Mouse (Mus musculus): Measurements from ENCODE around the gene Paqr3. TPM values are rescaled to one million over a fixed set of nuclear protein-coding genes. Genes with fewer than 3 reads are reported as not detected.

Gene Paqr3
- polyA plus RNA-seq, 1 experiment from 2014 or later = 2.0 TPM

- ATAC-seq (replicated peaks; ENCODE audit: insufficient number of reproducible peaks, low FRiP score, low TSS enrichment) = no peak
- Histone ChIP-seq H3K27ac (ENCODE audit: low read depth, low read length) (no peak overlapping the region), H3K4me3 (ENCODE audit: low read depth, low read length) (no peak overlapping the region), H3K27me3 (ENCODE audit: control insufficient read depth, insufficient read depth, low read length) (no peaks in the 10 kb centered on the region), H3K9me3 (replicated peaks; ENCODE audit: control insufficient read depth, low read length) (no peaks in the 10 kb centered on the region), H3K36me3 (ENCODE audit: control insufficient read depth, insufficient read depth, low read length) (peaks cover 4% of the 10 kb centered on the region; the same call in 1 of the 2 replicates), H3K4me1 (ENCODE audit: control insufficient read depth, insufficient read depth, low read length) (no peaks in the 10 kb centered on the region), H3K9ac (ENCODE audit: low read depth, low read length) (no peak overlapping the region), H3K4me2 (no peak overlapping the region)
- WGBS (ENCODE audit: insufficient replicate concordance) = 92% methylated on average over 3 of the region's 3 CpGs
These were observed 22.0 kb downstream of the Paqr3 start for GRCm38 (mm10) chr5:97089426-97089825.

GRCm38 (mm10) chr5:97088231-97088630 is 23.2 kb downstream of the Paqr3 start:
- H3K4me2 ChIP-seq = no peak overlapping the region
- no peaks in the 10 kb centered on the region for H3K27me3 ChIP-seq (ENCODE audit: control insufficient read depth, insufficient read depth, low read length)
- H3K4me1 ChIP-seq (ENCODE audit: control insufficient read depth, insufficient read depth, low read length) = no peaks in the 10 kb centered on the region
- H3K9ac ChIP-seq (ENCODE audit: low read depth, low read length) = no peak overlapping the region
- H3K36me3 ChIP-seq (ENCODE audit: control insufficient read depth, insufficient read depth, low read length) = peaks cover 4% of the 10 kb centered on the region; the same call in 1 of the 2 replicates
- WGBS (ENCODE audit: insufficient replicate concordance) = 61% methylated on average over 6 of the region's 6 CpGs
- no peak for ATAC-seq (replicated peaks; ENCODE audit: insufficient number of reproducible peaks, low FRiP score, low TSS enrichment)
- no peaks in the 10 kb centered on the region for H3K9me3 ChIP-seq (replicated peaks; ENCODE audit: control insufficient read depth, low read length)
- no peak overlapping the region for H3K27ac ChIP-seq (ENCODE audit: low read depth, low read length)
- H3K4me3 ChIP-seq (ENCODE audit: low read depth, low read length) = no peak overlapping the region

- 92% methylated on average over 16 of the region's 16 CpGs for WGBS (ENCODE audit: insufficient replicate concordance)
- Histone ChIP-seq H3K9me3 (replicated peaks; ENCODE audit: control insufficient read depth, low read length) (no peaks in the 10 kb centered on the region), H3K4me2 (no peak overlapping the region), H3K27me3 (ENCODE audit: control insufficient read depth, insufficient read depth, low read length) (no peaks in the 10 kb centered on the region), H3K36me3 (ENCODE audit: control insufficient read depth, insufficient read depth, low read length) (peaks cover 4% of the 10 kb centered on the region; the same call in 1 of the 2 replicates), H3K4me3 (ENCODE audit: low read depth, low read length) (no peak overlapping the region), H3K27ac (ENCODE audit: low read depth, low read length) (no peak overlapping the region), H3K4me1 (ENCODE audit: control insufficient read depth, insufficient read depth, low read length) (no peaks in the 10 kb centered on the region), H3K9ac (ENCODE audit: low read depth, low read length) (no peak overlapping the region)
- no peak for ATAC-seq (replicated peaks; ENCODE audit: insufficient number of reproducible peaks, low FRiP score, low TSS enrichment)
These were observed 23.6 kb downstream of the Paqr3 start for GRCm38 (mm10) chr5:97087746-97088145.

- Histone ChIP-seq H3K9ac (ENCODE audit: low read depth, low read length) (no peak overlapping the region), H3K4me3 (ENCODE audit: low read depth, low read length) (no peak overlapping the region), H3K4me1 (ENCODE audit: control insufficient read depth, insufficient read depth, low read length) (no peaks in the 10 kb centered on the region), H3K27ac (ENCODE audit: low read depth, low read length) (no peak overlapping the region), H3K9me3 (replicated peaks; ENCODE audit: control insufficient read depth, low read length) (no peaks in the 10 kb centered on the region), H3K27me3 (ENCODE audit: control insufficient read depth, insufficient read depth, low read length) (no peaks in the 10 kb centered on the region), H3K4me2 (no peak overlapping the region), H3K36me3 (ENCODE audit: control insufficient read depth, insufficient read depth, low read length) (peaks cover 4% of the 10 kb centered on the region; the same call in 1 of the 2 replicates)
- no peak for ATAC-seq (replicated peaks; ENCODE audit: insufficient number of reproducible peaks, low FRiP score, low TSS enrichment)
- WGBS (ENCODE audit: insufficient replicate concordance) = 75% methylated on average over 24 of the region's 24 CpGs
These were observed 24.3 kb downstream of the Paqr3 start for GRCm38 (mm10) chr5:97087030-97087630.

GRCm38 (mm10) chr5:97085071-97085470 is 26.3 kb downstream of the Paqr3 start:
- no peaks in the 10 kb centered on the region for H3K9me3 ChIP-seq (replicated peaks; ENCODE audit: control insufficient read depth, low read length)
- 87% methylated on average over 6 of the region's 6 CpGs for WGBS (ENCODE audit: insufficient replicate concordance)
- ATAC-seq (replicated peaks; ENCODE audit: insufficient number of reproducible peaks, low FRiP score, low TSS enrichment) = no peak

GRCm38 (mm10) chr5:97084541-97084940 is 26.9 kb downstream of the Paqr3 start:
- no peaks in the 10 kb centered on the region for H3K4me1 ChIP-seq (ENCODE audit: control insufficient read depth, insufficient read depth, low read length)
- no peaks in the 10 kb centered on the region for H3K9me3 ChIP-seq (replicated peaks; ENCODE audit: control insufficient read depth, low read length)
- 76% methylated on average over 4 of the region's 4 CpGs for WGBS (ENCODE audit: insufficient replicate concordance)
- H3K4me3 ChIP-seq (ENCODE audit: low read depth, low read length) = no peak overlapping the region
- peaks cover 4% of the 10 kb centered on the region; the same call in 1 of the 2 replicates for H3K36me3 ChIP-seq (ENCODE audit: control insufficient read depth, insufficient read depth, low read length)
- H3K27me3 ChIP-seq (ENCODE audit: control insufficient read depth, insufficient read depth, low read length) = no peaks in the 10 kb centered on the region
- ATAC-seq (replicated peaks; ENCODE audit: insufficient number of reproducible peaks, low FRiP score, low TSS enrichment) = no peak
- no peak overlapping the region for H3K4me2 ChIP-seq
- no peak overlapping the region for H3K27ac ChIP-seq (ENCODE audit: low read depth, low read length)
- no peak overlapping the region for H3K9ac ChIP-seq (ENCODE audit: low read depth, low read length)

More at GRCm38 (mm10) chr5:97085071-97085470, 26.3 kb downstream of the Paqr3 start:
- H3K4me1 ChIP-seq (ENCODE audit: control insufficient read depth, insufficient read depth, low read length) = no peaks in the 10 kb centered on the region
- no peak overlapping the region for H3K27ac ChIP-seq (ENCODE audit: low read depth, low read length)
- H3K4me2 ChIP-seq = no peak overlapping the region
- H3K27me3 ChIP-seq (ENCODE audit: control insufficient read depth, insufficient read depth, low read length) = no peaks in the 10 kb centered on the region
- H3K9ac ChIP-seq (ENCODE audit: low read depth, low read length) = no peak overlapping the region
- no peak overlapping the region for H3K4me3 ChIP-seq (ENCODE audit: low read depth, low read length)
- peaks cover 4% of the 10 kb centered on the region; the same call in 1 of the 2 replicates for H3K36me3 ChIP-seq (ENCODE audit: control insufficient read depth, insufficient read depth, low read length)

GRCm38 (mm10) chr5:97083701-97084100 is 27.7 kb downstream of the Paqr3 start:
- Histone ChIP-seq H3K27me3 (ENCODE audit: control insufficient read depth, insufficient read depth, low read length) (no peaks in the 10 kb centered on the region), H3K9ac (ENCODE audit: low read depth, low read length) (no peak overlapping the region), H3K4me3 (ENCODE audit: low read depth, low read length) (no peak overlapping the region), H3K9me3 (replicated peaks; ENCODE audit: control insufficient read depth, low read length) (no peaks in the 10 kb centered on the region), H3K36me3 (ENCODE audit: control insufficient read depth, insufficient read depth, low read length) (peaks cover 4% of the 10 kb centered on the region; the same call in 1 of the 2 replicates), H3K27ac (ENCODE audit: low read depth, low read length) (no peak overlapping the region), H3K4me1 (ENCODE audit: control insufficient read depth, insufficient read depth, low read length) (no peaks in the 10 kb centered on the region), H3K4me2 (no peak overlapping the region)
- ATAC-seq (replicated peaks; ENCODE audit: insufficient number of reproducible peaks, low FRiP score, low TSS enrichment) = no peak
- 85% methylated on average over 6 of the region's 6 CpGs for WGBS (ENCODE audit: insufficient replicate concordance)

GRCm38 (mm10) chr5:97081481-97081880 is 29.9 kb downstream of the Paqr3 start:
- no peak overlapping the region for H3K9ac ChIP-seq (ENCODE audit: low read depth, low read length)
- ATAC-seq (replicated peaks; ENCODE audit: insufficient number of reproducible peaks, low FRiP score, low TSS enrichment) = no peak
- H3K4me2 ChIP-seq = no peak overlapping the region
- H3K4me1 ChIP-seq (ENCODE audit: control insufficient read depth, insufficient read depth, low read length) = no peaks in the 10 kb centered on the region
- H3K27ac ChIP-seq (ENCODE audit: low read depth, low read length) = no peak overlapping the region
- no peaks in the 10 kb centered on the region for H3K36me3 ChIP-seq (ENCODE audit: control insufficient read depth, insufficient read depth, low read length)
- 56% methylated on average over 3 of the region's 3 CpGs for WGBS (ENCODE audit: insufficient replicate concordance)
- no peaks in the 10 kb centered on the region for H3K27me3 ChIP-seq (ENCODE audit: control insufficient read depth, insufficient read depth, low read length)
- no peak overlapping the region for H3K4me3 ChIP-seq (ENCODE audit: low read depth, low read length)
- H3K9me3 ChIP-seq (replicated peaks; ENCODE audit: control insufficient read depth, low read length) = no peaks in the 10 kb centered on the region

GRCm38 (mm10) chr5:97078641-97079040 is 32.8 kb downstream of the Paqr3 start:
- H3K4me2 ChIP-seq = no peak overlapping the region
- no peak for ATAC-seq (replicated peaks; ENCODE audit: insufficient number of reproducible peaks, low FRiP score, low TSS enrichment)
- 81% methylated on average over 5 of the region's 5 CpGs for WGBS (ENCODE audit: insufficient replicate concordance)
- no peaks in the 10 kb centered on the region for H3K36me3 ChIP-seq (ENCODE audit: control insufficient read depth, insufficient read depth, low read length)
- H3K4me3 ChIP-seq (ENCODE audit: low read depth, low read length) = no peak overlapping the region
- H3K27me3 ChIP-seq (ENCODE audit: control insufficient read depth, insufficient read depth, low read length) = no peaks in the 10 kb centered on the region
- H3K9me3 ChIP-seq (replicated peaks; ENCODE audit: control insufficient read depth, low read length) = no peaks in the 10 kb centered on the region
- H3K4me1 ChIP-seq (ENCODE audit: control insufficient read depth, insufficient read depth, low read length) = no peaks in the 10 kb centered on the region
- no peak overlapping the region for H3K27ac ChIP-seq (ENCODE audit: low read depth, low read length)
- H3K9ac ChIP-seq (ENCODE audit: low read depth, low read length) = no peak overlapping the region
